Mouse (Mus musculus): Measurements from ENCODE around the gene Gm42906.

The Gm42906 gene

DNA sequence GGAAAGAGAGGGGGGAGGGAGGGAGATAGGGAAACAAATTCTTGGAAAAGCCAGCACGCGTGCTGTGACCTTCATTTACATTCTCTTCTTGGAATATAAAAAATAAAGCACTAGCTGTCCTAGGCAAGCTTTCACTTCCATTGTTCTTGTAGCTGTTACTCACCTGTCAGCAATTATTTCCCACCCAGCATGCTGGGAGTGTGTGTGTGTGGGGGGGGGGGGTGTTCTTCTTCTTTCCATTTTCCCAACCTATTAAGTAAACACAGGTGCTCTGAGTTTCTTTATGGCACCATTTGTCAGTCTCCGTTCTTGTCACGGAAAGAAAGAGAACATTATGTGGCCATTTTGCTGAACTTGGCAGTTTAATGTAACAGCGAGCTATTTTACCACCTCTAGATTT, 409.0 kb downstream of the Gm42906 start:
- DNase-seq, result no peak

DNA sequence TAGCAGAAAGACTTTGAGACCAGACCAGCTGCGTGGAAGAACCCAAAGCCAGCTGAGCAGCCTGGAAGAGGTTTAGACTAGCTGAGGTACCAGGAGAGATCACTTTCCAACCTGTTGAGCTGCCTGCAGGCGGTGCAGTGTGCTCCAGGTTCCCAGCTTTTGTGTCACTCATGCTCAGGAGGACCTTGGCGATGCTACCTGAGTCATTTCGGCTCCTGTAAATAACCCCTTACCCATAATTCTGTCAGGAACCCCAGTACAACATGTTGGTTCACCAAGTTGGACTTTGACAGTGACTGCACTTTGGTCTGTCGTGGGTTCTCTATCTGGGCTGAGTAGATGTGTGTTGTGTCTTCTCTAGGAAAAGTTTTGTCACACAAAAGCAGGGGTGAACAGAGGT, 409.5 kb downstream of the Gm42906 start:
- no peak for DNase-seq

Measured in lung, postnatal 36 days (tissue).